Mouse (Mus musculus): ENCODE results near the gene Phlpp1.

DNA sequence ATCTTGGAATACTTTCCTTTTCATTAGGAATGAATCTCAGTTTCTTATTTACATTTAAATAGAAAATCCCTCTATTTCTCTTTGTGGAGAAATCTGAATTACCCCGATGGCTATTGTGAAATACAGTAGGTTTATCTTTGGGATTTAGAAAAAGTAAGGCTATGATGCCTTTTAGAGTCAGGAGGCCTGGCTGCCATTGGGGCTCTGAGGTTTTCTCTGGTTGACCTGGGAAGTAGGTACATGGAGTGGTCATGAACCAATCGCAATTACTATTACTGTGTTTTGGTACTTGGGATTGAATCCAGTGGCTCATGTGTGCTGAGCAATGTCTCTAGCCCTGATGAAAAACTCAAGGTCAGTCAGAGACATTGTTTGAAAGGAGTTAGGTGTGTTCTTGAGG, 12.1 kb downstream of the Phlpp1 start:
- no peak for TF ChIP-seq CTCF (conservative IDR thresholded peaks at IDR 0.05 in 1 of 2, IDR thresholded peaks at IDR 0.05 in 1 of 2; ENCODE audit: low read depth in 2 of 2, low read length in 2 of 2)
- TF ChIP-seq ZNF384 (IDR thresholded peaks at IDR 0.05; ENCODE audit: low read depth, low read length), result no peak
- TF ChIP-seq MYC (IDR thresholded peaks at IDR 0.05; ENCODE audit: low read depth, low read length), result no peak
- TF ChIP-seq MAX (IDR thresholded peaks at IDR 0.05; ENCODE audit: low read length), result no peak
- no peak for TF ChIP-seq ELF1 (IDR thresholded peaks at IDR 0.05; ENCODE audit: low read depth, low read length)
- no peak for TF ChIP-seq CHD2 (IDR thresholded peaks at IDR 0.05; ENCODE audit: low read length)
- TF ChIP-seq ZKSCAN1 (IDR thresholded peaks at IDR 0.05; ENCODE audit: borderline replicate concordance, low read depth, low read length), result no peak
- TF ChIP-seq CHD1 (IDR thresholded peaks at IDR 0.05; ENCODE audit: low read depth, low read length), result no peak
- no peak for TF ChIP-seq USF1 (IDR thresholded peaks at IDR 0.05; ENCODE audit: low read depth, low read length)
- TF ChIP-seq POLR2A (IDR thresholded peaks at IDR 0.05; ENCODE audit: low read depth, low read length), result no peak
- TF ChIP-seq MAFK (IDR thresholded peaks at IDR 0.05; ENCODE audit: insufficient replicate concordance, low read length), result no peak
- TF ChIP-seq MAZ (IDR thresholded peaks at IDR 0.05; ENCODE audit: low read depth, low read length), result no peak

All from CH12.LX (cell line).